Mouse (Mus musculus) ovary, adult 2 months (tissue): ENCODE data around the gene Mtfr1l. TPM values are rescaled to one million over a fixed set of nuclear protein-coding genes. Genes with fewer than 3 reads are reported as not detected.

Experiments used
- polyA plus RNA-seq: library from polyadenylated mRNA; depleted of rRNA; stranded (reverse); fragments of >200 nt; gene quantifications from 2 replicates; pipeline ENCODE4 v1.2.3, GENCODE M21; 2012; rRNA removed

Mtfr1l gene
- 131 and 161 TPM in 2 replicates for polyA plus RNA-seq

GRCm38 (mm10) chr4:134534932-134535786 is at the start of gene Mtfr1l:
Gene Mtfr1l, minus strand, starts transcription at chr4:134535387.

GRCm38 (mm10) chr4:134551494-134552316 is 16.5 kb upstream of the Mtfr1l start, which contains the start of gene Selenon:
Gene Selenon, minus strand, starts transcription at chr4:134552166.

GRCm38 (mm10) chr4:134510845-134511411 is 24.3 kb downstream of the Mtfr1l start, which contains the start of gene Aunip:
Gene Aunip, plus strand, starts transcription at chr4:134510999.

GRCm38 (mm10) chr4:134496595-134497210 is 38.5 kb downstream of the Mtfr1l start, which contains the start of gene Paqr7:
Gene Paqr7, plus strand, starts transcription at chr4:134496697.

Other genes with a start within 250 kb of the Mtfr1l start
- gene Pdik1l, start 247.5 kb downstream of the Mtfr1l start, polyA plus RNA-seq: 2.3 and 3.9 TPM in 2 replicates
- 0.36 and 1.1 TPM in 2 replicates for gene Trim63, start 220.3 kb downstream of the Mtfr1l start, polyA plus RNA-seq
- 10.6 and 10.8 TPM in 2 replicates for gene Slc30a2, start 192.2 kb downstream of the Mtfr1l start, polyA plus RNA-seq
- 1.1 and 1.8 TPM in 2 replicates for gene Extl1, start 151.5 kb downstream of the Mtfr1l start, polyA plus RNA-seq
- gene Pafah2, start 139.1 kb downstream of the Mtfr1l start, polyA plus RNA-seq: 14.3 and 20.1 TPM in 2 replicates
- gene Stmn1, start 67.1 kb downstream of the Mtfr1l start, polyA plus RNA-seq: 5.9 and 8.4 TPM in 2 replicates
- 133 and 163 TPM in 2 replicates for gene Paqr7, start 38.7 kb downstream of the Mtfr1l start, polyA plus RNA-seq
- gene Aunip, start 24.4 kb downstream of the Mtfr1l start, polyA plus RNA-seq: 1.1 and 1.5 TPM in 2 replicates
- 54.2 and 57.7 TPM in 2 replicates for gene Selenon, start 16.8 kb upstream of the Mtfr1l start, polyA plus RNA-seq
- gene Man1c1, start 168.9 kb upstream of the Mtfr1l start, polyA plus RNA-seq: 7.0 and 9.6 TPM in 2 replicates
- gene Ldlrap1, start 232.6 kb upstream of the Mtfr1l start, polyA plus RNA-seq: 17.3 and 17.9 TPM in 2 replicates